Mouse (Mus musculus): Measurements from ENCODE around the gene Mecr.

Gene Mecr

GRCm38 (mm10) chr4:131904478-131904877 is 61.2 kb downstream of the Mecr start:
- ChIA-PET CTCF (interaction anchor here (0.5 to 2.8 kb wide), 41 partner anchors 9 to 529 kb away, joined by 3 to 17 read pairs (median 4); partner anchors contain the start of gene Srsf4 (in 1 of the 4)), POLR2A (interaction anchor here (0.5 to 2.9 kb wide), 30 partner anchors 9 to 366 kb away, joined by 3 to 15 read pairs (median 4); partner anchors contain the start of gene Srsf4 (in 3 of the 4))

- ChIA-PET CTCF (interaction anchor here in 1 of 4 experiments (1.0 kb wide), 1 partner anchor 10 kb away, joined by 5 read pairs; no protein-coding TSS in a partner anchor), POLR2A (no interaction called here)
These were observed 63.2 kb downstream of the Mecr start for GRCm38 (mm10) chr4:131906423-131906822.

GRCm38 (mm10) chr4:131907912-131908311 is 64.6 kb downstream of the Mecr start:
- CTCF ChIA-PET = no interaction called here
- POLR2A ChIA-PET = interaction anchor here in 1 of 4 experiments (1.0 kb wide), 1 partner anchor 21 kb away, joined by 3 read pairs; no protein-coding TSS in a partner anchor

- CTCF ChIA-PET = interaction anchor here in 2 of 4 experiments (0.6 to 1.1 kb wide), 4 partner anchors 10 to 268 kb away, joined by 3 to 4 read pairs (median 4); no protein-coding TSS in a partner anchor
- POLR2A ChIA-PET = interaction anchor here in 2 of 4 experiments (0.6 to 1.8 kb wide), 5 partner anchors 9 to 165 kb away, joined by 3 to 7 read pairs (median 5); partner anchors contain the start of genes Srsf4 (in 2 of the 2), Epb41 (in 1 of the 2) and Gm10300 (in 1 of the 2)
These were observed 67.1 kb downstream of the Mecr start for GRCm38 (mm10) chr4:131910237-131910994.

- ChIA-PET POLR2A (interaction anchor here in 3 of 4 experiments (0.5 to 1.8 kb wide), 10 partner anchors 105 to 437 kb away, joined by 3 to 7 read pairs (median 3); partner anchors contain the start of genes Epb41 (in 1 of the 3) and Gm10300 (in 1 of the 3)), CTCF (interaction anchor here in 2 of 4 experiments (0.6 to 1.1 kb wide), 3 partner anchors 11 to 190 kb away, joined by 3 to 8 read pairs (median 4); no protein-coding TSS in a partner anchor)
These were observed 68.3 kb downstream of the Mecr start for GRCm38 (mm10) chr4:131911521-131911920.

GRCm38 (mm10) chr4:131913526-131913925 is 70.3 kb downstream of the Mecr start:
- CTCF ChIA-PET = interaction anchor here (0.6 to 2.7 kb wide), 14 partner anchors 9 to 436 kb away, joined by 3 to 15 read pairs (median 4); no protein-coding TSS in a partner anchor
- POLR2A ChIA-PET = interaction anchor here (0.6 to 1.9 kb wide), 11 partner anchors 9 to 398 kb away, joined by 3 to 16 read pairs (median 3); partner anchors contain the start of gene Srsf4 (in 3 of the 4)

GRCm38 (mm10) chr4:131914046-131914643 is 70.9 kb downstream of the Mecr start:
- CTCF ChIA-PET = interaction anchor here (0.5 to 2.7 kb wide), 17 partner anchors 9 to 644 kb away, joined by 3 to 15 read pairs (median 4); no protein-coding TSS in a partner anchor
- POLR2A ChIA-PET = interaction anchor here (0.6 to 1.9 kb wide), 10 partner anchors 9 to 397 kb away, joined by 3 to 16 read pairs (median 3); partner anchors contain the start of gene Srsf4 (in 3 of the 4)

GRCm38 (mm10) chr4:131914891-131915469 is 71.7 kb downstream of the Mecr start:
- CTCF ChIA-PET = interaction anchor here (0.6 to 3.1 kb wide), 11 partner anchors 10 to 644 kb away, joined by 3 to 17 read pairs (median 4); no protein-coding TSS in a partner anchor
- POLR2A ChIA-PET = interaction anchor here in 3 of 4 experiments (0.7 to 2.0 kb wide), 7 partner anchors 8 to 41 kb away, joined by 3 to 16 read pairs (median 3); partner anchors contain the start of gene Srsf4 (in 1 of the 3)

- CTCF ChIA-PET = interaction anchor here (0.5 to 3.1 kb wide), 23 partner anchors 9 to 236 kb away, joined by 3 to 17 read pairs (median 4); no protein-coding TSS in a partner anchor
- POLR2A ChIA-PET = interaction anchor here in 3 of 4 experiments (0.6 to 2.0 kb wide), 14 partner anchors 10 to 354 kb away, joined by 3 to 9 read pairs (median 4); partner anchors contain the start of genes Srsf4 (in 2 of the 3) and Epb41 (in 1 of the 3)
These were observed 72.6 kb downstream of the Mecr start for GRCm38 (mm10) chr4:131915821-131916328.

- POLR2A ChIA-PET = interaction anchor here (0.6 to 2.6 kb wide), 14 partner anchors 9 to 354 kb away, joined by 3 to 9 read pairs (median 5); partner anchors contain the start of genes Srsf4 (in 2 of the 4) and Epb41 (in 1 of the 4)
- CTCF ChIA-PET = interaction anchor here (0.5 to 3.1 kb wide), 34 partner anchors 8 to 462 kb away, joined by 3 to 17 read pairs (median 4); partner anchors contain the start of genes Epb41 (in 1 of the 4) and Gm10300 (in 1 of the 4)
These were observed 73.2 kb downstream of the Mecr start for GRCm38 (mm10) chr4:131916425-131916824.

GRCm38 (mm10) chr4:131917010-131917555 is 73.8 kb downstream of the Mecr start:
- ChIA-PET CTCF (interaction anchor here (0.5 to 3.1 kb wide), 31 partner anchors 10 to 1086 kb away, joined by 3 to 17 read pairs (median 4); partner anchors contain the start of genes Epb41 (in 1 of the 4) and Gm10300 (in 1 of the 4)), POLR2A (interaction anchor here (0.6 to 2.6 kb wide), 17 partner anchors 8 to 353 kb away, joined by 3 to 9 read pairs (median 4); partner anchors contain the start of genes Srsf4 (in 2 of the 4) and Epb41 (in 1 of the 4))
